Mouse (Mus musculus) thymus, postnatal 36 days (tissue): ENCODE data around the gene P2ry2.

ENCODE experiments used
- DNase-seq, 2 experiments: peaks; one replicate each; pipeline ENCODE4 v3.0.0; 2022; ENCODE audit warnings: mixed read lengths in 2 of 2

The P2ry2 gene

GRCm38 (mm10) chr7:101012541-101012940, at the start of gene P2ry2:
TSS of gene P2ry2 (minus strand) at chr7:101012866.
- DNase-seq = no peak

GRCm38 (mm10) chr7:101062246-101062645, 49.6 kb upstream of the P2ry2 start:
- DNase-seq = no peak

- DNase-seq = peak; percentile 69 to 80
Observed at GRCm38 (mm10) chr7:101061381-101061780, 48.7 kb upstream of the P2ry2 start.

GRCm38 (mm10) chr7:101060476-101060875, 47.8 kb upstream of the P2ry2 start:
- peak; percentile 27 to 47 for DNase-seq

GRCm38 (mm10) chr7:101059188-101059587, 46.5 kb upstream of the P2ry2 start:
- DNase-seq = no peak

GRCm38 (mm10) chr7:101057309-101057708, 44.6 kb upstream of the P2ry2 start:
- DNase-seq = no peak

GRCm38 (mm10) chr7:101053136-101053535, 40.5 kb upstream of the P2ry2 start:
- no peak for DNase-seq

GRCm38 (mm10) chr7:101051551-101052221, 39.0 kb upstream of the P2ry2 start:
- DNase-seq = peak; percentile 46 to 49

- DNase-seq = no peak
Observed at GRCm38 (mm10) chr7:101050724-101051550, 38.3 kb upstream of the P2ry2 start.

- DNase-seq = no peak
Observed at GRCm38 (mm10) chr7:101049326-101050087, 36.8 kb upstream of the P2ry2 start.

- DNase-seq = no peak
Observed at GRCm38 (mm10) chr7:101048247-101048646, 35.6 kb upstream of the P2ry2 start.

- no peak for DNase-seq
Observed at GRCm38 (mm10) chr7:101043846-101044541, 31.3 kb upstream of the P2ry2 start.

- no peak for DNase-seq
Observed at GRCm38 (mm10) chr7:101041977-101042749, 29.5 kb upstream of the P2ry2 start.

- DNase-seq = no peak
Observed at GRCm38 (mm10) chr7:101041544-101041943, 28.9 kb upstream of the P2ry2 start.

GRCm38 (mm10) chr7:101033371-101033770, 20.7 kb upstream of the P2ry2 start:
- no peak for DNase-seq

GRCm38 (mm10) chr7:101031234-101031633, 18.6 kb upstream of the P2ry2 start:
- no peak for DNase-seq

- no peak for DNase-seq
Observed at GRCm38 (mm10) chr7:101030756-101031155, 18.1 kb upstream of the P2ry2 start.

GRCm38 (mm10) chr7:101029446-101029845, 16.8 kb upstream of the P2ry2 start:
- DNase-seq = no peak

- no peak for DNase-seq
Observed at GRCm38 (mm10) chr7:101028991-101029390, 16.3 kb upstream of the P2ry2 start.

- DNase-seq = no peak
Observed at GRCm38 (mm10) chr7:101028444-101028757, 15.7 kb upstream of the P2ry2 start.

GRCm38 (mm10) chr7:101027623-101028443, 15.2 kb upstream of the P2ry2 start:
- no peak for DNase-seq
